Mouse (Mus musculus) embryo, embryonic 11.5 days (tissue): ENCODE data around the gene Snx19.

Source experiments
- DNase-seq: peaks from one replicate; pipeline ENCODE4 v3.0.0-alpha.2; 2012; ENCODE audit warnings: low read depth, low spot score

Gene Snx19

DNA sequence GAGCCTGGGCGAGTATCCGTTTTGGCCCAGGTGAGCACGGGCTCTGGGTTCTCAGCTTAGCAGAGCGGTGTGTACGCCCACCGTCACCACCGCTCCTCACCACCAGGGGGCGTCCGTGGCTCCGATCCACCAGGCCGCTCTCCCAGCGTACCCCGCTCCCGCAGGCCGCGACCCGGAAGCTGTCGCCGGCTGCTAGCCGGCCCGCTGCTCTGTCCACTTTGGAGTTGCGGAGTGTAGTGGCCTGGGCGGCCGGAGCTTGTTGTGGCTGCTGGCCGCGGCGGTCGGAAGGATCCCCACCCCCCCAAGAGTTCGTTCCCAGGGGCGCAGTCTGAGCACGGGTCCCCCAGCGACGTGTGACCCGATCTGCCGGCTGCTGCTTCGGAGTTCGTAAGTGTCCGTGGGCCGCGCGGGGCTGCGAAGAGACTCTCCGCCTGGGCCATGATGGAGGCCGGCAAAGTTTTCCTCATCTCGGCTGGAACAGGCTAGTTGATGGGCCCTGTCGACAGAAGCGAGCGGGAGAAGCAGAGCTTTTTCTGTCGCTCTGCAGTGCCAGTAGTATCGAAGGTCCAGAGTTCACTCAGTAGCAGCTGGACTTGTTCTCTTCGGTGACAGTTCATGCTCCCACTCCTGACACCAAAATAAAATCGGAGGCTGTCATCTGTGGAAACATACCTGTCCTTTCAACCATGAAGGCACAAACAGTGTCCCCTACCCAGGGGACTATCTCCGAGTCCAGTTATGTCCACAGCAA is at the start of gene Snx19:
TSS of gene Snx19 (plus strand) at position 227 of the 751 bp plus-strand sequence.
- DNase-seq = peak; percentile 77

DNA sequence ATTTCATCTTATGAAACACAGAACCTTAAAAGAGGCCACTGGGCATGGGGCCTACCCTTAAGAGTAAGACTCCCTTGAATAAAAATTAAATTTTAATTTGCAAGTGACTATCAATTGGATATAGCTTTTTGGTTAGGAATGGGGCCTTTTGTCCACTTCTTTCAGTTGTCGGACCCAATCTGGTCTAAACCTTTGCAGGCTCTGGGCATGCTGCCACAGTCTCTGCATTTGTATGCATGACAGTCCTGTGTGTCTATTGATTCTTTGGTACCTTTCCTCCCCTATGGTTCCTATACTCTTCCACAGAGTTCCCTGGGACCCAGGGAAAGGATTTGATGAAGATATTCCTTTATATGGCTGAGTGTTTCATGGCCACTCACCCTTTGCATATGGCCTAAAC is 26.1 kb upstream of the Snx19 start:
- no peak for DNase-seq

DNA sequence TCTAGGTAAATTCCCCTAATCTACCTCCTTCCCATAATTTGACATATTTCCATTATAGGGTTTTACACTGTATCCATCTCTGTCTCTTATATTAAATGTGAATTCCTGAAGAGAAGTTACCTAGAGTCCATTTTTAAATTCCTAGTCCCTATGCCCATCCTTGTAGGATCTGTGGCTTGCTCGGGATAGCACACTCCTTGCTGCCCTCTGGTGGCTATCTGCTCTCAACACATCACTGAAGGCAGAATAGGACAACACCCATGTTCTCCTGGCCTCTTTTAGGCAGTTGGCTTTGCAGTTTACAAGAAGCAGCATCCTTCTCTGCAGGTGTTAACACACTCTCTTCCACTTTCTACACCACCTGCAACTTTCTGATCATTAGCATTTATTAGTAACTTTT is 4.0 kb upstream of the Snx19 start:
- peak; percentile 26 for DNase-seq

DNA sequence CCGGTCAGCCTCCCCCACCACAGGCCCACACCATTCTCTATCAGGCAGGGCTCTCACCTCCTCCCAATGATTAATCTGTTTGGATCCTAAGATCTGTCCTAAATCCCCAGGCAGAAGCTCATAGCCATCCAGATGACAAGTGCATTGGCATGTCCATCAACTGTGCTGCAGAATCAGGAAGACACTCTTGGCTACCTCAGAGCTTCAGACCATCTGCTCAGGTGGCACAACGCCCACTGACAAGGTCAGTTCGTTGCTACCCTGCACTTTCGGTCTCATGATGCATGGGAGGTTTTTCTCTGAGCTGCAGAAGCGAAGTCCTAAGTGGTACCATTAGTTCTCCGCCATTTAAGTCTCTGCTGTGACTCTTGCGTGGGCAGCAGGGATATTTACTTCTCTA is 1.7 kb upstream of the Snx19 start:
- no peak for DNase-seq

DNA sequence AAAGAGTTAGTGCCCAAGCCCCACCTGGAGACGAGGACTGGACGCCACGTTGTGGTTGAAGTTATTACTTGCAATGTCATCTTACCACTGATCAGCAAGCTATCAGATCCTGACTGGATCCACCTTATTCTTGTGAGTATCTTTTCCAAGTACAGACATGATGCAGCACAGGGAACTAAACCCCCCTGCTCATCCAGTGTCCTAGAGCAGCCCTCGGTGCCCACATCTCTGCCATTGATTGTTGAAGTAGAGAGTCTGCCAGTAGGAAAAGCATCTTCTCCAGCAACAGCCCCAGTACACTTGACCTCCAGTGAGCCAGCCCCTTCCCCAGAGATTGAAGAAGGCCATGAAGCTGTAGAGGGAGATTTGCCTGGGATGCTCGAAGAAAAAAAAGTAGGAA is 1.3 kb downstream of the Snx19 start:
- DNase-seq = no peak

DNA sequence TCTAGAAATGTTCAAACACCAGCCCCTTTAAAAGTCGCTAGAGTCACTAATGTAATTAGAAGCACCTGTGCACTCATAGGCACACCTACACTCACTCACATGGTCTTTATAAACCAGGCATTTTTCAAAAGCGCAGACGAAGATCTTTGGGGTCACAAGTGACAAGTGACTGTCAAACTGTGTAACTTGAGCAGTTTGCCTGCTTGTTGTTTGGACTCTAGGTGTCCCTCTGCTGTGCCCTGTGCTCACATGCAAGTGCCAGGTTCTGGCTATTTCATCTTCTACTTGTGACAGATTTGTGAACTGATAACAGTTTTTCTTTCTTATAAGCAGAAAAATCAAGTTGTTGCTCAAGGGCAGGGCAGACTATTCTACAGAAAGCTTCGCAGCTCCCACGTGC is 3.5 kb downstream of the Snx19 start:
- DNase-seq = no peak

DNA sequence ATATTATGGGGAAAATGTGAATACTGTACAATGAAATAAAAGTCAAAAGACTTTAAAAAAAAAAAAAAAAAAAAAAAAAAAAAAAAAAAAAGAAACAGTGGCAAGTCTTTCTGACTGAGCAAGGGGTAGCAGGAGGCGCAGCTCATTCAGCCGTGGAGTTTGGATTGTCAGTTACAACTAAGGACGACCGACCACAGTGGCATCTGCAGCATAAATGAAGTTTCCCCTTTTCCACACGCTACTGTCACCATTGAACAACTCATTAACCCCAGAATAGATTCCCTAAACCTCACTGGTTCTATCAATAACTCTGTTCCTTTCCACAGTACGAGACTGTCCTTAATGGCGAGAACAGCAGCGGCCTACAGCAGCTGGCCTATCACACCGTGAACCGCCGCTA is 5.0 kb downstream of the Snx19 start:
- no peak for DNase-seq

DNA sequence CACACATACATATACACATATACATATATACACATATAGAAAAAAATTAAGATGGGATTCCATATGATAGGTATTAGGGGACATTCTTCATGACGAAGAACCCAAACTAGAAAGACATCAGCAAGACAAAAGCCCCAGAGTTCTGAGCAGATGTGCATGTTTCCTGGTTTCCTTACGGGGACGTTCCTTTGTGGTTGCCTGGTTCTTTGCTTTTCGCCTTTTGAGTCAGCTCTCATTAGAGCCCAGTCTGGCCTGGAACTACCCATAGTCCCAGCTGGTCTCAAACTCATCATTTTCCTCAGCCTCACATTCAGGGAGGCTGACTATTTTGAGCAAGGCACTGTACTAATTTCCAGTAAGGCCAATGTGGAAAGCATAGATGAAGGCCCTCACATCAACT is 7.0 kb downstream of the Snx19 start:
- no peak for DNase-seq

DNA sequence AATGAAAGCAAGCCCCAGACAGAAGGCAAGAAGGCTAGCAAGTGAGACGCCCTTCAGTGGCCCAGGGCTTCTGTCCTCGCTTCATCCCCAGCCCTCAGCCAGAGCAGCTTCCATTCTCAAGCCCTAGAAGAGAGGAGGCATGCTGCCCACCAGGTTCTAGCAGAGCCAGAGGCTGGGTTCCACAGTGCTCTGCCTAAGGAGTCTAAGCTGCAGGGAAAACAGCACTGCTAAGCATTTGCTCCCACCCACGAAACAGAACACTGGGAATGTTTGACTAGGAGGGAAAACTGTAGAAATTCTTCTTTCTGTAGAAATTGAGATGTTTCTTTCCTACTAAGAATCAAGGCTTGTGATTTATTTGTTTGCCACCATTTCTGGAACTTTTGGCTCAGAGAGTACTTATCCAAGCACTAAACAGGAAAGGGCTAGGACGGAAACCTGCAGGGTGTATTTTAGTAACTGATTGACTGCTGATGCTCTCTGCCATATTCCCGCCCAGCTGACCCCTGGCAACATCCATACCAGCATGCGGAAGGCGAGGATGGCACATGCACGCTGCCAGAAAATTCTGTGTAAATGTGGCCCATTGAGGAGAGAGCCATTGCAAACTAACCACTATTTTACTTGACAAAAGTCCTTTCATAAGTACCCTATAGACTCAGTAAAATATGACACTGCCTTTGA is 9.1 kb downstream of the Snx19 start:
- no peak for DNase-seq

DNA sequence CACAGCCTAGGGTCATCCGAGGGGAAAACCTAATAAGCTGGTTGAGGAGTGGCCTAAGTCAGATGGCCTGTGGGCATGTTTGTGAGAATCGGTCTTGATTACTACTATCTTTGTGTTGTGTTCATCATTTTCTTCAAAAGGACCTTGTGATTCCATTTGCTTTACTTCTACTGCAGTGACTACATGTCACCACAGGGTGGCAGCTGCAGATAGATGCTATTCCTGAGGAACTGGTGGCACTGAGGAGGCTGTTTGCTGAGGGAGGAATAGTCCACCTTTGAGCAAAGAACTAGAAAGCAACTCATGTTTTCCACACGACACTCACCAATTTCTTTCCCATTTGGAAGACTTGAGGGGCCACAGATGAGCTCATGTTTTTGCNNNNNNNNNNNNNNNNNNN is 11.6 kb downstream of the Snx19 start:
- DNase-seq = peak; percentile 19

DNA sequence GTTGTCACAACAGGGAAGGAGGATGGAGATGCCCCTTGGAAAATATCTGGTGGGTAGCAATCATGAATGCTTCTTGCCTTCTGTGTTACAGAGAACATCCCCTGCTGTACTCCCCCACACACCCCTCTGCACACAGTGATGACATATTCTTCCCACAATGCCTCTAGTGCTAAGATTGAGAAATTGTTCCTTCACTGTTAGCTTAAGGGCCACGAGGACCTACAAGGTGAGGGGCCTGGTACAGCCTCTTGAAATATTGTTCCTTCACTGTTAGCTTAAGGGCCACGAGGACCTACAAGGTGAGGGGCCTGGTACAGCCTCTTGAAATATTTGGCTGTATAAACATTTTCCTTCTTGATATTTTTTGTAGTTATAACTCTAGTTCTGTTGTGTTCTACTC is 14.9 kb downstream of the Snx19 start:
- no peak for DNase-seq

DNA sequence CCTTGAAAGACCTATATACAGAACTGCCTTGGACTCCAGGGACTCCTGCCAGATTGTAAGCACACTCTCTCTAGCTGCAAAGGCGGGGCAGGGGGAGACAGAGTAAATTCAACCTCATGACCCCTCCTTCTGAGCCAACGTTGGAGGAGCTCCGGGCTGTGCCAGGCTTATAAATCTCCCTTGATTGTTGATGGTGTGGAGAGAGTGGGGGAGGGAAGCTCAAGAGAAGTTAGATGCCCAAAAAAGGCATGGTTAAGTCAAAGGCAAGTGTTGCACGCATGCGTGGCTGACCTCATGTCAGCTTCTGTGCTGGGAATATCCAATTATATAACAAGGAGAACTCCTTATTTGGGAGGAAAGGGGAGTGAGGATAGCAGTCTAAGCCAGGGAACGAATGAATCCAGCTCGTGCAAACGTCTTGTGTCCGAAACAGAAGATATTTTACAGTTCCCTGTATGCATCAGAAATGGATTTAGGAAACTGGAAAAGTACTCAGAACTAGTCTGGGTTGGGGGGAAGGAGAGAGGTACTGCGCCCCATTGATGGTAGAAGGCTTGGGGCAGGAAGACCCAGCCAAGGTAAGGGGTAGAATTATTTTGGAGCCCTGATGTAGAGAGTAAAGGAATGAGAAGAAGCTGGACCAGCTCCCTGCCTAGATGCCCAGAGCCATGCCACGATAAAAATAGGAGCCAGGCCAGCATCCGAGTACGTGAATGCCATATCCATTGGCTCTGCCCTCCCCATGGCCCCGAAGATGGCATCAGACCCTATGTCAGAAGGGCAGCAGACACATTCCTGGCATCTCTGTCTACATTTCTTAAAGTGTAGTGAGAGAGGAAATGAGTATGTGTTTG is 18.6 kb downstream of the Snx19 start:
- peak; percentile 11 for DNase-seq

DNA sequence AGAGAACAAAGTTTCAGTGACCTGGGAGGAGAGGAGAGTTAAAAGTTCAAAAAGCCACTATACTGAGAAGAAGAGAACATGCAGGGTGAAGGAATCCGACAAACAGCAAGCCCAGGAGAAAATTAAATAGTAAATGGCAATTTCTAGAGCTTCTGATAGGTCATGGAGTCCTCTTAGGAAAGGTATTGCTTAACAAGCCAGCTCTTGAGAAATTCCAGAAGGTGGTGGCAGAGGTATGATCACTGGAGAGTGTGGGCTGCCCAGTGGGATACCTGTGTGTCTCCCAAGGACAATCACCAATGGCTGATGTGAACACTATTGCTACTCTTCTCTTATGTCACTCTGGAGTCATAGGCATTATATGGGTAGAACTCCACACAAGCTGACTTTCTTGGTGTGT is 19.2 kb downstream of the Snx19 start:
- DNase-seq = no peak

DNA sequence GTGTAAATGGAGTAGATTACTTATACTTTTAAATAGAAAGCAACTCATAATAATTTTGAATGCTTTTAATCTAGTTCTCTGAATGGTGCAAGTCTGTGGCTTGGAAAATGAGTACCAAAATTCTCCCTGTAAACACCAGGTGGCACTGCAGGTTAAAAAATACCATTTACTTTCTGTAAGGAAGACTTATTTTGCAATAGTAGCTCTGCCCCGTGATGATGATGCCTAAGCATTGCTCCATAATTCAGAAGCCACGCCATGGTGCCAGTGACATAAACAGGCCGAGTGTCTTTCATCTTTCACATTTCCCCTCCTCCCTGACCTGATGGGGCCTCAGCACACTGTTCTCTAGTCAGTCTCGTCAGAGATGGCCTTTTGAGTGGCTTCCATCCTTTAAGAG is 21.6 kb downstream of the Snx19 start:
- DNase-seq = peak; percentile 26

DNA sequence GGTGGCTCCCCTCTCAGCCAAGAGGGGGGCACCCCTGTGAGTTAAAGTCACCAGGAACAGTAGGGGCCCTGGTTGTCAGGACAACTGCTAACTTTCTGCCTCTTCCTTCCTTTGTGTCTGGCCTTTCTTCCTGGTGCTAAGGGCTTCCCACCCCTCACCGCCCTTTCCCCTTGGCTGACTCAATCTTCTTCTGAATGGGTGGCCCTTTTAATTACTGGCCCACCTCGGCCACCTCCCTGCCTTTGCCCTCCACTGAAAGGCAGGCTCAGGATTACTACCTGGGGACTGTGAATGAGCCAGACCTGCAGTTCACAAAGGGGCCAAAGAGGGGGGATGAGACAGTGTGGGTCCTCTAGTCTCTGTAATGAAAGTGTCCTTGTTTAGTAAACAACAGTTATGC is 23.0 kb downstream of the Snx19 start:
- DNase-seq = no peak

DNA sequence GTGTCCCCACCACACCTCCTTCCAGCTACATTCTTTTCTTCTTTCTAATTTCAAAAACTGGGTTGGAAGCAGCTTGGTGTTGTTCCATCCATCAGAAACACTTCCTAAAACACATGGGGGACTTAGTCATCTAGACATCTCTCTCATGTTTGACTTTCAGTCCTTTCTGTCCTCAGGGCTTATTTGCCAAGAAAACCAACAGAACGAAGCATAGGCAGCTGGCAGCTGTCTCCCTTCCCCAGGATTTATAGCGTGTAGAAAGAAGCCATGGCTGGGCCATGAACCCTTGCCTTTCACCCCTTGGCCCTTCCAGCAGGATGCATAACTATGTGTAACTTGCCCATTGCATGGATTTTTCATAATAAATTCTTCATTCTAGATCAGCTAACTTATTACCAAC is 23.9 kb downstream of the Snx19 start:
- no peak for DNase-seq

DNA sequence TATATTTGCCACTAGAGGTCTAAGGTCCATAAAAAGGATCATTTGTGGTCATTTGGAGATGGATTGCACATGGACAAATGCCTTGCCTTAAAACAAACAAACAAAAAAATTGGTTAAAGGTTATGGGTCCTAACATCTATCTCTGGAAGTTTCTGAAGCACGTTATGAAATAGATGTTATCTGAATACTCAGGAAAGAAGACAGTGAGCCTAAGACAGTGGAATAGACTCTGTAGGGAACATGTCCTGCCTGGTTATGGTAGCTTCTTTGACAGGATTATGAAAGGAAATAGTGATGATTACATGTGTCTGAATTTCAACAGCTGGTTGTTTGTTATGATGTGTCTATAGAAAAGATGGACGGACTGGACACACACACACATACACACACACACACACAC is 27.6 kb downstream of the Snx19 start:
- no peak for DNase-seq

DNA sequence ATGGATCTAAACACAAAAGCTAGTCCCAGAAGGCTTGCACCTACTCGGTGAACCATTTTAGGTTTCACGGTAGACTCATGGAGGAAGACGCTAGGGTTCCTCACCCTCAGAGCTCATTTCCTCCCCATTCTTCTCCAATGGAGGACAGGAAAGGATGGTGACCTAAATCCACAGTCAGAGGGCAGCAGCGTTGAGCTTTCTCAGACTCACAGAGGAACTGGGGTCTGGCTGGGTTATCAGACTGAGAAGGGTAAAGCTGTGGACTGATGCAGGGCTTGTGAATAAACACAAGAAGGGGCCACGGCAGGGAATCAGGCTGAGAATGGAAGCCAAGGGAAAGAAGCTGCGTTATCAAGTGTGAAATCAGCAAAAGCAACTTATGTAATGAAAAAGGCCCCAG is 29.3 kb downstream of the Snx19 start:
- DNase-seq = no peak

DNA sequence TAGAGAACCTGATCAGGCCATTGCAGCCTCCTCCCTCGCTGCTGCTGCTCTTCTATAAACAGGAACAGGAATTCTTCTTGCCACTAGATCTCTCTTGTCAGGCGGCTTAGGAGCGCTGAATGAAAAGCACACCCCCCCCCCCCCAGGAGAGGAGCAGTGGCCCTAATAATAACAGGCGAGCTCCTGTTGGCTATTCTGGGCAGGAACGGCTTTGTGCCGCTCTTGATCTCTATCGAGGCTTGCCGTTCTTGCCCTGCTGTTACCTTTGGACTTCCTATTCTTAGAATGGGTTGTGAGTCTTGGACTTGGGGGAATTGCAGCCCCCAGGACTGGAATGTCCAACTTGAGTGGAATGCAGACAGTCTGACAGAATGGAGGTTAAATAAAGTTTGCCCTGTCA is 33.6 kb downstream of the Snx19 start:
- no peak for DNase-seq

DNA sequence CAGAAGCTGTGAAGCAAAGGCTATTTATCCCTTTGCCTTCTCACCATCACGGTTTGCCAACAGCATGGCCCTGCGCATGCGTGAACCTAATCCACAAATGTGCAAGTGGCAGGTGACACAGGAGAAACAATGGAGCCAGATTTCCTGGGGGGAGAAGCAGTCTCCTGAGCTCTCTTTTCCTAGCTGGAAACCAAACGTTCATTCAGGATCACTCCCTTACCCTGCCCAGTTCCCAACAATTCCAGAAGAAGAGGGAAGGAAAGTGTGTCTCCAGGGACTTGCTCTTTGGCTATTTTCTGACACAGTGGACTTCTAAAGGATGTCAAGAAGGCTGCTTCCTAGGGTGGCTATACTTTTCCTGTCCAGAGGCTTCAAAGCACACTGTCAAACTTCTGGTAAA is 37.8 kb downstream of the Snx19 start:
- DNase-seq = no peak

DNA sequence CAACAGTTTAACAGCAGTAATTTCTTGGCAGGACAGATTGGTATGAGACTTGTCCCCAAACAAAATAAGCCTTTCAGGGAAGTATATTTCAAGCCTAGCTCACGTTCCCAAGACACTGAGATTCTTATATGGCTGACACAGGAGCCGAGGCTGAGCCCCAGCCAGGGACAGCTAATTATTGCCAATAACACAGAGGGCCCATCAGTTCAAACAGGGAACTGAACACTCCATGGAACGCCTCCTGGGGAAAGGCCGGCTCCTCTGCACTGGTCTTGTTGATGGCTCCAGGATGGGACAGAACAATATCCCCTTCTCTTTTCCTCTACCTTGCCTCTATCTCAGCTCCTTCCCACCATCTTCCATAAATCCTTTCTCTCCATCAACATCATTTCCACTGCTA is 53.1 kb downstream of the Snx19 start:
- no peak for DNase-seq

DNA sequence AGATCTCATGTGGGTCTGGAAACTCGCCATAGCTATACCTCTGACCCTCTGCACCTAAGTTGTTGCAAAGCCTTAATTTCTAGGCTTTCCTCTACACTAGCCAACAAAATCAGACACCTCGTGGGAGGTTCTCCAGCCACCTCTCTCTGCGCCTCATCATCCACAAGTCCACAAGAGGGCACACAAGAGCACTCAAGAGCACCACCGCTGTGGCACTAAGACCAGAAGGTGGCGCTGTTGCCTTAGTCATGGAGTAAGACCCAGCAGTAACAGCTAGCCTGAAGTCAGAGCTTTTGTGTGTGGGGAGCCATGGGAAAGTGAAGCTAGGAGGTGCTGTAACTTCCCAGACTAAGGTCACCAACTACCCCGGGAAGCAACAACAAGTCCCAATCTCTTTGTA is 53.6 kb downstream of the Snx19 start:
- peak; percentile 96 for DNase-seq

DNA sequence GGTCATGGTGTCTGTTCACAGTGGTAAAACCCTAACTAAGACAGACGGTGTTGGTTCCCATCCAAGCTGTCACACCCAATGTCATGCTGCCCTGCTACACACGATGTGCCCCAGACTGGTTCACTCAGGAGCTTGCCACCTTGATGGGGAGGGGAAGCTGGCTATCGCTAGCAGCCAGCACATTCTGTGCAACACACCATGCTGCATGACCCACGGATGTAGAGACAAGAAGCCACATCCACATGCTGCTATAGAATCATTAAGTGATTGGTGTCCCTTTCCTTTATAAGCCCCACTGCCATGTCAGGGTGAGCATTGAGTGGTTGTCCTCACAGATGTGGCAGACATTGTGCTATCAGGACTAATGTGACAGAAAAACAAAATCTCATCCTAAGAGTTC is 55.2 kb downstream of the Snx19 start:
- no peak for DNase-seq
